Mouse (Mus musculus): ENCODE data around the gene Nppa.

GRCm38 (mm10) chr4:148018410-148018809 is 17.9 kb downstream of the Nppa start:
- TF ChIP-seq POLR2A (IDR thresholded peaks at IDR 0.05; ENCODE audit: low read depth, low read length) (no peak), CTCF (conservative IDR thresholded peaks at IDR 0.05; ENCODE audit: insufficient read depth, insufficient read length, low read depth, low read length) (no peak)
